Mouse (Mus musculus) testis, adult 2 months (tissue): ENCODE data around the gene Hoxa11.

Experiments
- CTCF ChIP-seq: fragments of 200-500 bp; IDR thresholded peaks from 2 replicates; pipeline ENCODE4 v1.5.1; 2012; ENCODE audit warnings: low read depth, mild to moderate bottlenecking, inconsistent platforms, low read length, moderate library complexity; ENCODE audit not compliant: control insufficient read depth, insufficient read depth, insufficient replicate concordance
- POLR2A ChIP-seq: fragments of 200-500 bp; IDR thresholded peaks from 2 replicates; pipeline ENCODE4 v1.6.1; 2012; ENCODE audit warnings: low read depth, mild to moderate bottlenecking, inconsistent platforms, low read length, moderate library complexity; ENCODE audit not compliant: control insufficient read depth

DNA sequence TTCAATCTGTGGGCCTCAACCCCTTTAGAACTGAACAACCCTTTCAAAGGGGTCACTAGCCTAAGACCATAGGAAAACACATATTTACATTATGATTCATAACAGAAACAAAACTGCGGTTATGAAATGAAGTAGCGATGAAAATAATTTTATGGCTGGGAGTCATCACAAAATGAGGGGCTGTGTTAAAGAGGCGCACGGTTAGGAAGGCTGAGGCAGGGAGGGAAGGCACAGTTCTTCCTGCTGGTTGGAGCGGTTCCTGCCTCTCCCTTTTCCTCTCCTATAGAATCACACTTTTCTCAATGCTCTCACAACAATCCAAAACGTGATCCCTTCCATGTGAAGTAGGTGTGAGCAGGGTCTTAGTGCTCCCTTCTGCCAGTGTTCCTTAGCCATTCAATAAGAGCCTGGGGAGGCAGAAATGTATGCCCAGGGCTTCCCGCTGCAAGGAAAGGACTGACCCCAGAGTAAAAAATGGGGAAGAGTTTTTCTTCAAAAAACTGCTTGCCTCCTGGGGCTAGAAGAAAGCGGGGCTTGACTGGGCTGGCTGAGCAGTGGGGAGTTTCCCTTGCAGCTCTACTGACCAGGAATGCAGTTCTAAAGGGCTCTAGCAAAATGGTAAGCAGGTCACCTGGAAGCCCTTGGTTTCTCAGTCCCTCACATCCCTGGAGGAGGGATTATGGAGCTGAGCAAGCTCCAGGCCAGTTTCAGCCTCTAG is 30.1 kb upstream of the Hoxa11 start:
- TF ChIP-seq CTCF (no peak), POLR2A (no peak)
